In genomic region chr15:6564977-6565421, GRCm38 (mm10) we compare ENCODE assay signal across 8 mouse cellular contexts. TPM values are rescaled to one million over a fixed set of nuclear protein-coding genes. Genes with fewer than 3 reads are reported as not detected.
A peak's percentile ranks its signal among the peaks of the same experiment; 100 is the strongest.
DNase-seq lines count a peak whose midpoint lies in the region; ATAC-seq lines count a peak whose summit lies in the region.

No protein-coding gene starts in this region.

- H3K27ac ChIP-seq in embryonic facial prominence, embryonic 14.5 days (replicated peaks; ENCODE audit: low read depth, low read length), result peak overlapping the region; percentile 58
- peak overlapping the region; percentile 90 for H3K27ac ChIP-seq in heart, embryonic 13.5 days (replicated peaks)
- H3K27ac ChIP-seq in kidney, embryonic 16.5 days (ENCODE audit: low read length), result peak overlapping the region; percentile 80

- peak overlapping the region; percentile 30 for H3K4me3 ChIP-seq in embryonic facial prominence, embryonic 14.5 days (ENCODE audit: low read depth, low read length)
- H3K4me3 ChIP-seq in heart, embryonic 13.5 days, result peak overlapping the region; percentile 46
- peak overlapping the region; percentile 32 for H3K4me3 ChIP-seq in kidney, embryonic 16.5 days (ENCODE audit: low read length)

- no peaks in the 10 kb centered on the region for H3K4me1 ChIP-seq in embryonic facial prominence, embryonic 14.5 days (ENCODE audit: control insufficient read depth, insufficient read depth, low read length)
- H3K4me1 ChIP-seq in heart, embryonic 13.5 days, result peaks cover 18% of the 10 kb centered on the region
- peaks cover 2% of the 10 kb centered on the region; the same call in 1 of the 2 replicates for H3K4me1 ChIP-seq in kidney, embryonic 16.5 days (ENCODE audit: insufficient read depth, low read length)

- ATAC-seq in embryonic facial prominence, embryonic 14.5 days (ENCODE audit: low read depth), result peak; percentile 88
- ATAC-seq in heart, embryonic 13.5 days (ENCODE audit: extremely low read depth, insufficient number of reproducible peaks, low FRiP score, low TSS enrichment), result peak; percentile 76; the same call in 1 of the 2 replicates
- ATAC-seq in kidney, embryonic 16.5 days (ENCODE audit: low FRiP score, low TSS enrichment), result peak; percentile 98

- H3K36me3 ChIP-seq in embryonic facial prominence, embryonic 14.5 days (ENCODE audit: control insufficient read depth, insufficient read depth, low read length), result no peaks in the 10 kb centered on the region
- H3K36me3 ChIP-seq in heart, embryonic 13.5 days, result no peaks in the 10 kb centered on the region
- H3K36me3 ChIP-seq in kidney, embryonic 16.5 days (ENCODE audit: insufficient read depth, low read length), result no peaks in the 10 kb centered on the region

- WGBS in embryonic facial prominence, embryonic 14.5 days, result 6% methylated on average over 11 of the region's 11 CpGs
- 6% methylated on average over 11 of the region's 11 CpGs for WGBS in heart, embryonic 13.5 days
- WGBS in kidney, embryonic 16.5 days, result 7% methylated on average over 11 of the region's 11 CpGs

- peak; percentile 23 to 45 for DNase-seq in spleen, postnatal 36 days (ENCODE audit: low spot score in 2 of 2)
- no peak for DNase-seq in spleen, adult 18-20 months
- DNase-seq in embryonic facial prominence, embryonic 14.5 days (ENCODE audit: low spot score), result peak; percentile 84
- DNase-seq in lung, postnatal 25 days (ENCODE audit: low spot score), result peak; percentile 45
- peak; percentile 56 for DNase-seq in retina, postnatal 1 day
- DNase-seq in cerebellum, adult 11 months, result no peak

- no peaks in the 10 kb centered on the region for H3K9me3 ChIP-seq in embryonic facial prominence, embryonic 14.5 days (ENCODE audit: control insufficient read depth, low read length)
- H3K9me3 ChIP-seq in heart, embryonic 13.5 days, result no peaks in the 10 kb centered on the region
- H3K9me3 ChIP-seq in kidney, embryonic 16.5 days (ENCODE audit: low read length), result no peaks in the 10 kb centered on the region

- H3K27me3 ChIP-seq in embryonic facial prominence, embryonic 14.5 days (replicated peaks; ENCODE audit: control insufficient read depth, insufficient read depth, low read length), result no peaks in the 10 kb centered on the region
- no peaks in the 10 kb centered on the region for H3K27me3 ChIP-seq in heart, embryonic 13.5 days (replicated peaks)
- no peaks in the 10 kb centered on the region for H3K27me3 ChIP-seq in kidney, embryonic 16.5 days (ENCODE audit: insufficient read depth, low read length)

- peak overlapping the region; percentile 45; the same call in 1 of the 2 replicates for H3K9ac ChIP-seq in embryonic facial prominence, embryonic 14.5 days (ENCODE audit: low read depth, low read length)
- H3K9ac ChIP-seq in heart, embryonic 13.5 days, result peak overlapping the region; percentile 61
- peak overlapping the region; percentile 35; the same call in 1 of the 2 replicates for H3K9ac ChIP-seq in kidney, embryonic 16.5 days (replicated peaks; ENCODE audit: low read length)

- peak overlapping the region; percentile 54 for H3K4me2 ChIP-seq in embryonic facial prominence, embryonic 14.5 days (ENCODE audit: low read depth, low read length)
- peak overlapping the region; percentile 68 for H3K4me2 ChIP-seq in heart, embryonic 13.5 days
- peak overlapping the region; percentile 51 for H3K4me2 ChIP-seq in kidney, embryonic 16.5 days (replicated peaks; ENCODE audit: low read depth, low read length)

RNA-seq across cellular contexts. Expression of gene Fyb, which starts 42.3 kb away (rescaled TPM):
- 7.5 and 11.0 TPM in 2 replicates for polyA plus RNA-seq in embryonic facial prominence, embryonic 14.5 days (2014; fragmentation: Nextera tagmentation; extraction: Ambion mirVana)
- polyA plus RNA-seq in heart, embryonic 13.5 days (2015; fragmentation: Nextera tagmentation; extraction: Ambion mirVana), result 3.5 and 6.2 TPM in 2 replicates
- polyA plus RNA-seq in kidney, embryonic 16.5 days (2015; fragmentation: Nextera tagmentation; extraction: Ambion mirVana), result 3.1 and 4.1 TPM in 2 replicates

Comparison
In these comparisons a context has a peak if more than half of its experiments do, and no peak if none do; other contexts are left out.
1. DNase-seq: peak in spleen, postnatal 36 days (2 of 2), embryonic facial prominence, embryonic 14.5 days (single experiment), lung, postnatal 25 days (single experiment) and retina, postnatal 1 day (single experiment); none in spleen, adult 18-20 months (0 of 2) and cerebellum, adult 11 months (single experiment).
2. Peak in every context shown above with its lines, with median percentiles within 50 percentile points of each other: ATAC-seq, H3K27ac ChIP-seq, H3K4me2 ChIP-seq, H3K4me3 ChIP-seq and H3K9ac ChIP-seq.